ENCODE assay signal across 7 mouse cellular contexts in the genomic region with DNA sequence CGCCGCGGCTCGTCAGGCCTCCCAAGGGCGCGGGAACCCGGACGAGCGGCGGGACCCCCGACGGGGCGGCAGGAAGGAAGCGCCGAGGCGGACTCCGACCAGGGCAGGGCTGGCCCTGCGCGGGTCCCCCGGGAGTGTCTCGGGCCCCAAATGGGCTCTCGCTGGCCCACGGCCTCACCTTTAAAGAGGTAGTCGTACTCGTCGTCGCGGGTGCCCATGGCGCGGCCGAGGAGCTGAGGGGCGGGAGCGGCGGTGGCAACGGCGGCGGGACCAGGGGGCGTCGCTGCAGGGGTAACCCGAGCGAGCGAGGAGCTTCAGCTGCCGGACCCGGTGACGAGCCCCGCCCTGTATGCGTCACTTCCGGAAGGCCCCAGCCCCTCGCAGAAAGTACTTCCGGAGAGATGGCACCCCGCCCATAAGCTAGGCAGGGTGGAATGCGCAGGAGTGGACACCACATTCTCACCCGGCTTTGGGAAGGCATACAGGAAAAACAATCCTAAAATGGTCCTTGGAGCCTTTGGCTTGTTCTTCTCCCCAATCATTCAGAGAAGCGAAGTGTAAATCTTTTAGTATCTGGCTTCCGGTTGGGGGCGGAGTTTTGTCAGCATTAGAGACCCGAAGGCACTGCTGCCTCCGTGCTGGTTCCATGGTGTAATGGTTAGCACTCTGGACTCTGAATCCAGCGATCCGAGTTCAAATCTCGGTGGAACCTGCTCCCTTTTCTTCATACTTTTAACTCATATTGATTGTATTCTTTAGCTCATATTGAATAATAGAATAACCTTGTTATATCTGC. TPM values are rescaled to one million over a fixed set of nuclear protein-coding genes. Genes with fewer than 3 reads are reported as not detected.
DNase-seq lines count a peak whose midpoint lies in the region; ATAC-seq lines count a peak whose summit lies in the region.

A gene (minus strand): TSS at position 353 of the 796 bp plus-strand sequence.

- peak within 1 kb of the TSS; percentile 99 for H3K4me3 ChIP-seq in intestine, embryonic 16.5 days (ENCODE audit: low read length)
- H3K4me3 ChIP-seq in midbrain, embryonic 11.5 days (ENCODE audit: low read depth, low read length) = peak within 1 kb of the TSS; percentile 98

- no peaks in the 10 kb centered on the region for H3K27me3 ChIP-seq in intestine, embryonic 16.5 days (replicated peaks; ENCODE audit: control insufficient read depth, insufficient read depth, low read length)
- no peaks in the 10 kb centered on the region for H3K27me3 ChIP-seq in midbrain, embryonic 11.5 days (ENCODE audit: control insufficient read depth, insufficient read depth, low read length)

- 0 out of 2 replicates have a peak, but pooled peaks cover 4% of the 10 kb centered on the region for H3K4me1 ChIP-seq in intestine, embryonic 16.5 days (ENCODE audit: control insufficient read depth, insufficient read depth, low read length)
- H3K4me1 ChIP-seq in midbrain, embryonic 11.5 days (ENCODE audit: control insufficient read depth, insufficient read depth, low read length) = peaks cover 6% of the 10 kb centered on the region

- H3K36me3 ChIP-seq in intestine, embryonic 16.5 days (ENCODE audit: control insufficient read depth, insufficient read depth, low read length) = no peaks in the 10 kb centered on the region
- no peaks in the 10 kb centered on the region for H3K36me3 ChIP-seq in midbrain, embryonic 11.5 days (ENCODE audit: control insufficient read depth, insufficient read depth, low read length)

- peak within 1 kb of the TSS; percentile 95 for H3K9ac ChIP-seq in intestine, embryonic 16.5 days (ENCODE audit: low read depth, low read length)
- peak within 1 kb of the TSS; percentile 89 for H3K9ac ChIP-seq in midbrain, embryonic 11.5 days (ENCODE audit: low read length)

- H3K4me2 ChIP-seq in intestine, embryonic 16.5 days (ENCODE audit: low read depth, low read length) = peak within 1 kb of the TSS; percentile 75
- H3K4me2 ChIP-seq in midbrain, embryonic 11.5 days = peak within 1 kb of the TSS; percentile 59

- DNase-seq in adrenal gland, adult 8-10 months = peak; percentile 93
- peak; percentile 98 for DNase-seq in embryo, embryonic 9.5 days (ENCODE audit: extremely low spot score)
- peak; percentile 93 to 98 for DNase-seq in gastrocnemius, postnatal 4 days (ENCODE audit: low spot score in 2 of 2)
- DNase-seq in left cerebral cortex, postnatal 36 days (ENCODE audit: low spot score in 2 of 2) = peak; percentile 95 to 96
- DNase-seq in midbrain, embryonic 11.5 days (ENCODE audit: low spot score, missing footprints) = peak; percentile 100
- peak; percentile 96 for DNase-seq in skeletal muscle tissue, adult 2 months (ENCODE audit: low read depth, low spot score)

- ATAC-seq in intestine, embryonic 16.5 days = peak; percentile 96
- peak; percentile 97 for ATAC-seq in midbrain, embryonic 11.5 days (ENCODE audit: low FRiP score)

- peak within 1 kb of the TSS; percentile 96 for H3K27ac ChIP-seq in intestine, embryonic 16.5 days (ENCODE audit: low read length)
- peak within 1 kb of the TSS; percentile 48 for H3K27ac ChIP-seq in midbrain, embryonic 11.5 days (ENCODE audit: low read depth, low read length)

- no peaks in the 10 kb centered on the region for H3K9me3 ChIP-seq in intestine, embryonic 16.5 days (ENCODE audit: control insufficient read depth, low read length)
- no peaks in the 10 kb centered on the region for H3K9me3 ChIP-seq in midbrain, embryonic 11.5 days (ENCODE audit: control insufficient read depth, low read length)

- intact Hi-C loops in left cerebral cortex, postnatal 36 days (cut with DNase I) = loop anchor here (2.0 kb wide), 2 partner anchors 73 to 397 kb away; a partner anchor contains a TSS

- WGBS in intestine, embryonic 16.5 days = under 1% methylated on average over 61 of the region's 61 CpGs
- WGBS in midbrain, embryonic 11.5 days = under 1% methylated on average over 61 of the region's 61 CpGs

RNA-seq across cellular contexts. Expression of the gene that starts here (rescaled TPM):
- total RNA-seq in adrenal gland, adult 8-10 months (2022) = 100 to 1,000 TPM; 231 to 285 (median 262) TPM
- total RNA-seq in gastrocnemius, postnatal 4 days (2021) = 100 to 1,000 TPM; 145 to 155 TPM
- 645 and 812 TPM in 2 replicates for polyA plus RNA-seq in intestine, embryonic 16.5 days (2015; fragmentation: Nextera tagmentation; extraction: Ambion mirVana)
- 100 to 1,000 TPM; 216 to 234 TPM for total RNA-seq in left cerebral cortex, postnatal 36 days (2021)
- 300 and 312 TPM in 2 replicates for polyA plus RNA-seq in midbrain, embryonic 11.5 days (2014; fragmentation: Nextera tagmentation; extraction: Ambion mirVana)

Comparison
In these comparisons a context has a peak if more than half of its experiments do, and no peak if none do; other contexts are left out.
1. Peak in every context shown above with its lines: DNase-seq, ATAC-seq, H3K4me3 ChIP-seq and H3K27ac ChIP-seq.